Mouse (Mus musculus) activated CD4-positive, CD25-positive, alpha-beta regulatory T cell, adult 4 months (primary cell): Measurements from ENCODE around the gene Gimap5. TPM values are rescaled to one million over a fixed set of nuclear protein-coding genes. Genes with fewer than 3 reads are reported as not detected.

Experiments used
- ATAC-seq: one replicate; pipeline ENCODE4 v1.8.0; 2017
- polyA plus RNA-seq, 2 experiments: library from polyadenylated mRNA; unstranded; fragments of 100-300 nt; shearing (Covaris generic); gene quantifications; one replicate each; pipeline ENCODE4 v1.2.1; 2017

The Gimap5 gene
- 100 to 1,000 TPM; 198 to 220 TPM for polyA plus RNA-seq

- peak; percentile 48 for ATAC-seq
Observed at GRCm38 (mm10) chr6:48745959-48746889, at the start of gene Gimap5. Gene Gimap5, plus strand, starts transcription at chr6:48746197.

DNA sequence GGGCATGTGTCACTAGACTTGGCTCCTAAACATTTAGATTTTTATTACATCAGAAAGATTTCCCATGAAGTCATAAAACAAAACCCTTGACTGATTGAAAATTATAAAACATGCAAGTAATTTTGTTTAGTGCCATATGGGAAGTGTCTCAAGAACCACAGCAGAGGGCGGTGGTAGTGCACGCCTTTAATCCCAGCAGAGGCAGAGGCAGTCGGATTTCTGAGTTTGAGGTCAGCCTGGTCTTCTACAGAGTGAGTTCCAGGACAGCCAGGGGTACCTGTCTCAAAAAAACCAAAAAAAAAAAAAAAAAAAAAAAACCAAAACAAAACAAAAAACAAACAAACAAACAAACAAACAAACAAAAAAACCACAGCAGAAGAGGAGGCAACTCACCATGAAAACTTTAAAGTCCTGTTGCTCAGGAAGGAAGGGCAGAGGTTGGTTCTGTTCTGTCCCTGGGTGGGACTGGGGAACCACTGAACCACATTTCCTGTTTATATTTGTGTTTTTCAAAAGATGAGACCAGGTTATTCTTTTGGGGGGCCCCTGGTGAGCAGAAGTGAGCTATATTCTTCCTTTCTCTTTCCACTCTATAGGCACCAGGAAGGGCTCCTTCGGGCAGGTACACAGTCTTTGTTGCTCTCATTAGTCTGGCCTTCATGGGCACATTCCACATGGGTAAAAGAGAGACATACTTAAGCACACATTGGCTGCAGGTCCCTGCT lies 49.0 kb upstream of the Gimap5 start:
- ATAC-seq: peak; percentile 21

GRCm38 (mm10) chr6:48697555-48697930 lies 48.5 kb upstream of the Gimap5 start:
- no peak for ATAC-seq

- ATAC-seq: no peak
Observed at GRCm38 (mm10) chr6:48698066-48698856, 47.7 kb upstream of the Gimap5 start.

- no peak for ATAC-seq
Observed at GRCm38 (mm10) chr6:48698888-48699287, 47.1 kb upstream of the Gimap5 start.

DNA sequence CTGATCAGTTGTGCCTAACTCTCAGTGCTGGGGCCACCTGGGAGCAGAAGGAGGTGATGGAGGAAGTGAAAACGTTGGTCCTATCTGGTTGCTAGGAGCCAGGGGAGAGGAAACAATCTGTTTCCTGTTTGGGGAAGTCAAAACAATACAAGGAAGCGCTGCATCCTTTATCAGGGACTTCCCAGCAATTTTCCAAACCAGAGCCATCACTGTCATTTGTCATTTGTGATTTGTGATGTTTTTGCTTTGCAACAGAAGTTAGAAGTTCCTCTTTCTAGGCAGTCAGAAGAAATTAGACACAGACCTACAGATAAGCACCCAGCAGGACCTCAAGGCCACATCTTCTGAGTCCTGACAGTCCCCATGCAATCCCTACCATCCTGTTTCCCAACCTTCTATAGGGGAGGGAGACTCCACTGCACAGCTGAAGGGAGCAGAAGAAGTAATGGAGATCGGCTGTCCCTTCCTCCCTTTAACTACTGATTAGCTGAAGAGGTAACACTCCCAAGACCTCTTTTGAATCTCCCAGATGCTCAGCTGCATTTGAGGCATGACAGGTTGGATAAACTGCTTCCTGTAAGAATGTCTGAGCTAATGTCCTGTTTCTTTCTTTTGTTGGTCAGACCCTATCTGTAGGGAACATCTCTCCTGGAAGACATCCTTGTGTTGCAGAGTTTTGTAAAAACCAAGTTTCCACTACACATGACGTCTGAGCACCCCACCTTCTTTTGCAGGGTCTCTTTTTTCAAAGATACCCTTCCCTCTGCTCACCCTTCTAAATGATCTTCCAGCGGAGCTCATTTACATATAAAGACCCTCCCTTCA lies 45.5 kb upstream of the Gimap5 start:
- ATAC-seq: peak; percentile 52

DNA sequence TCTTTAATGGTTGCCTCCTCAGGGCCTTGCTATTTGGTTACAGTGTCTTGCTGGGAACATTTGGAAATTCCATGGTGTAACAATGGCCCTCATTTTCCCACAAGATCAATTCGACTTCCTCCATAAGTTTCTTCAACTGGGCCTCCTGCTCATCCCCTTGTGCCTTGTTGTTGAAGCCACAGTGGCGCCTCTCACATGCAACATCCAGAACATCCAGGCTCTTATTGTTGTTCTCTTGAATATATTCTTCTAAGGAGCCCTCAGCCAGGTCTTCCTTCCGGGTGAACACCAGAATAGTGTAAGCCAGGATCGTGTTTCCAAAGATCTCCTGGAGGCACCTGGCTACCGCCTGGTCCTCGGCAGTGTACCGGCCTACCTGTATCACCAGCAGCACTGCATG lies 43.9 kb upstream of the Gimap5 start:
- ATAC-seq: no peak

GRCm38 (mm10) chr6:48702601-48703000 lies 43.4 kb upstream of the Gimap5 start:
- no peak for ATAC-seq

DNA sequence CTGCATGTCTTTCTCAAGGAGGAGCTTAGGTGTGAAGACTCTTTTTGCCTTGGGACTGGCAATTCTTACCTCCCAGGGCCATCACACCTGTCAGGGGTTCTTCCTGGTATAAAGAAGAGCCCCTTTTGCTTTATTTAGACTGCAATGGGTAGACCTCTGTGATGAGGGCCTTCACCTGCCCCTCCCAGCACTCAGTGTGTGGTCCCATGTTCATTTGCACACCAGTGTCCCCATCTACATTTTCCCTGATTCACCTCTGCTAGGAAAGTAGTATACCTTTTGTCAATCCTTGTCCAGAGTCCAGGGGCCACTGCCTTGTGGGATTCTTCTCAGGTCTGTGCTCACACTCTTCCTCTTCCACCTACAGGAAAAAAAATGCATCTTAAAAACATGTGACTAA lies 41.9 kb upstream of the Gimap5 start:
- ATAC-seq: no peak

GRCm38 (mm10) chr6:48706130-48706529 lies 39.9 kb upstream of the Gimap5 start:
- ATAC-seq: peak; percentile 18

- peak; percentile 95 for ATAC-seq
Observed at GRCm38 (mm10) chr6:48718455-48718854, 27.5 kb upstream of the Gimap5 start, which contains the start of the genes Gm28053 and Gimap7. Gene Gm28053, plus strand, starts transcription at chr6:48718607. Gene Gimap7, plus strand, starts transcription at chr6:48718621.

GRCm38 (mm10) chr6:48720326-48720725 lies 25.7 kb upstream of the Gimap5 start:
- no peak for ATAC-seq

DNA sequence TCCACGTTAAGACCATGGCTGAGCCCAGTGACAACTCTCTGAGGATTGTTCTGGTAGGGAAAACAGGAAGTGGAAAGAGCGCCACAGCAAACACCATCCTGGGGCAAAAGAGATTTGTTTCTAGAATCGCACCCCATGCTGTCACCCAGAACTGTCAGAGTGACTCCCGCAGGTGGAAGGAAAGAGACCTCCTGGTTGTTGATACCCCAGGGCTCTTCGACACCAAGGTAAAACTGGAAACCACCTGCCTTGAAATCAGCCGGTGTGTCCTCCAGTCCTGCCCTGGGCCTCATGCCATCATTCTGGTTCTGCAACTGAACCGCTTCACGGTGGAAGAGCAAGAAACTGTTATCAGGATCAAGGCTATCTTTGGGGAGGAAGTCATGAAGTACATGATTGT lies 22.5 kb upstream of the Gimap5 start:
- ATAC-seq: no peak

- peak; percentile 60 for ATAC-seq
Observed at GRCm38 (mm10) chr6:48725476-48725875, 20.5 kb upstream of the Gimap5 start.

- peak; percentile 68 for ATAC-seq
Observed at GRCm38 (mm10) chr6:48727761-48728160, 18.2 kb upstream of the Gimap5 start.

- ATAC-seq: peak; percentile 90
Observed at GRCm38 (mm10) chr6:48732864-48733304, 13.1 kb upstream of the Gimap5 start.

GRCm38 (mm10) chr6:48733660-48734059 lies 12.3 kb upstream of the Gimap5 start:
- ATAC-seq: no peak

DNA sequence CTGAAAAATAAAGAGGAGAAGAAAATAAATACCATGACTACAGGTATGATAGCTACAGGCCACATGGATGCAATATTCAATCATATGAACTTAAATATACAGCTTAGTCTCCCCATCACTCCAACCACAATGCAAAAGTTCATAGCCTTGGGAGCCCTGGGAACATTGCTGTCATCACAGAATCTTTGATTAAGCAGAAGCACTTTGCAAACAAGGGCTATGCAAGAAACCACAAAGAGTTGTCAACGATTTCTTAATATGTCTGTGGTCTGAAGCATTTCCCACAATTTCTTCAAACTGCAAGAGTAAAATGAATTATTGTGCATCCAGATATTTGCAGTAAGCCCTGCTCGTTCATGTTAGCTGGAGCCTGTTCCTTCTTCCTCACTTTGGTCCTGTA lies 8.9 kb upstream of the Gimap5 start:
- no peak for ATAC-seq

DNA sequence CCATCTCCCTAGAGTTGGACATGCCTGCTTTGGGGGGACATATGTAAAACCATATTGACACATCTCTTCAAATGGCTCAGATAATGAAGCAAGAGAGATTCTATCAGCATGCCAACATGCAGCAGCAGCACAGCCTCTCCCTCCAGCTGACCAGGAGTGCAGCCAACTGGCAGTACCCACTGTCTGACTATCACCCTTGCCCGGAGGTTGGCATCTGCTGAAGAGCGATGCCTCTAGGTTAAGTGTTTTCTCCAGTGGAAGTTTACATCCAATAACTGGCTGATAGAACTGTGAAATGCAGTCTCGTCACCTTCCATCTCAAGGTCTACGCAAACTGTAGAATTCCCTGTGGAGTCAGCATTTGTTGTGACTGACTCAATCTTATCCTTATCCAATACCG lies 8.3 kb upstream of the Gimap5 start:
- no peak for ATAC-seq

DNA sequence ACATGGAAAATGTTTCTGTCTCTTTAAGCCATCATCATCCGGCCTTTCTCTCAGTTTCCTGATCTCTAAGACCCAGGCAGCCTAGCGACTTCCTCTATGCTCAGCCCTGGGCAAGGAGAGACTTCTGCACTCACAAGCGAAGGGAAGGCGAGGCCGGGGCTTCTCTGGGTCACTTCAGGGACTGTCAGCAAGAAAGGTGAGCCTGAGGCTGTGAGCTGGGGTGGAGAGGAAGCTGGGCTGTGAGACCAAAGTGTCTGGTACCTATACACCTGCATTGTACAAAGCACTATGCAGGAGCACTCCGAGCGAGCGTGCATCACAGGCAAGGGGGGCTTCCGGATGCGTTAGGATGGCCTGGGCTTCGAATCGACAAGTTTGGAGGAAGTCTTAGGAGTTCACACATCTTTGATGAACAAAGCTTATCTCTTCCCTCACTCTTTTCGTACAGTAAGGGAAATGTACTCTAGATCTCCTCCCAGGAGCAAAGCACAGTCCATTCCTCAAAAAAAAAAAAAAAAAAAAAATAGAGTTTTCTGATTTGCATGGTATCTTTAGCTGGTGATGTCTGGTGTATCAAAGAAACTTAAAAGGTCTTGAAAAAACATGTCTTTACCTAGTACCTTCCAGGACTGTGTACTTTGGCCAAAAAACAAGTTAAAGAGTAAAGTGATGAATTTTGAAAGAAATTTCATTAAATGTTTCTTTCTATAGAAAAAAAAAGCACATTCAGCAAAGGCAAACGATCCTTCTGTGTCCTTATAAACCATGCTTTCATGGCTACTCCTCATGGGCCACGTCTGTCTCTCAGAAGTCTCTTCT lies 6.8 kb upstream of the Gimap5 start, which contains the start of gene Gimap1:
Gimap1 (plus strand) TSS at position 94 of the 819 bp plus-strand sequence.
- peak; percentile 67 for ATAC-seq

- ATAC-seq: no peak
Observed at GRCm38 (mm10) chr6:48739780-48740055, 6.3 kb upstream of the Gimap5 start.
